Mouse (Mus musculus) liver, embryonic 16.5 days (tissue): ENCODE data around the gene Gtsf2. TPM values are rescaled to one million over a fixed set of nuclear protein-coding genes. Genes with fewer than 3 reads are reported as not detected.
A peak's percentile ranks its signal among the peaks of the same experiment; 100 is the strongest.
"Not testable (repeated sequence)": the region's sequence is repeated elsewhere in the genome, so short reads cannot be mapped to it uniquely, and the experiment has no call there.

Source experiments
- ATAC-seq: fragments of 200-750 bp; cut with Nextera tagmentation; 2 replicates; pipeline ENCODE4 v1.8.0; 2017; ENCODE audit warnings: low read depth, mild to moderate bottlenecking, moderate number of reproducible peaks, moderate library complexity
- H3K27ac ChIP-seq: fragments of 300-500 bp; sonication (generic); 2 replicates; pipeline ENCODE4 v1.5.1; 2014; ENCODE audit warnings: mild to moderate bottlenecking, low read length
- H3K27me3 ChIP-seq: fragments of 300-500 bp; sonication (generic); 2 replicates; pipeline ENCODE4 v1.6.1; 2014; ENCODE audit warnings: low read depth, low read length, mixed read lengths; ENCODE audit not compliant: control insufficient read depth, insufficient read depth
- H3K36me3 ChIP-seq: fragments of 300-500 bp; sonication (generic); 2 replicates; pipeline ENCODE4 v1.6.1; 2014; ENCODE audit warnings: mild to moderate bottlenecking; ENCODE audit not compliant: control insufficient read depth, insufficient read depth
- H3K4me1 ChIP-seq: fragments of 300-500 bp; sonication (generic); 2 replicates; pipeline ENCODE4 v1.6.1; 2014; ENCODE audit warnings: low read depth, low read length, mixed read lengths; ENCODE audit not compliant: control insufficient read depth
- H3K4me2 ChIP-seq: fragments of 300-500 bp; sonication (generic); 2 replicates; pipeline ENCODE4 v1.6.1; 2014; ENCODE audit warnings: low read depth, low read length, mixed read lengths
- H3K4me3 ChIP-seq: fragments of 300-500 bp; sonication (generic); 2 replicates; pipeline ENCODE4 v1.5.1; 2014; ENCODE audit warnings: low read depth, mild to moderate bottlenecking, low read length
- H3K9ac ChIP-seq: fragments of 300-500 bp; sonication (generic); 2 replicates; pipeline ENCODE4 v1.6.1; 2014; ENCODE audit warnings: low read depth, low read length
- H3K9me3 ChIP-seq: fragments of 300-500 bp; sonication (generic); replicated peaks from 2 replicates; pipeline ENCODE4 v1.6.1; 2016; ENCODE audit warnings: low read length; ENCODE audit not compliant: control insufficient read depth
- WGBS: fragments of 180-500 bp; shearing (Covaris S2); extraction: QIAGEN DNeasy Blood & Tissue Kit; methylation state at CpG from one replicate; pipeline ENCODE4 v1.1.7; 2014; ENCODE audit not compliant: insufficient replicate concordance; 5-methylcytosine and 5-hydroxymethylcytosine counted together
- polyA plus RNA-seq: library from polyadenylated mRNA; unstranded; fragments of >200 nt; fragmentation: Nextera tagmentation; extraction: Ambion mirVana; gene quantifications from 2 replicates; pipeline ENCODE4 v1.2.1, GENCODE M21; 2015

Gtsf2 gene
- polyA plus RNA-seq, 1 experiment from 2014 or later = not detected

GRCm38 (mm10) chr15:103473769-103474168 lies 25.5 kb upstream of the Gtsf2 start:
- H3K27me3 ChIP-seq = no peaks in the 10 kb centered on the region
- ATAC-seq = no peak
- H3K4me1 ChIP-seq = no peaks in the 10 kb centered on the region
- H3K9ac ChIP-seq = no peak overlapping the region
- no peak overlapping the region for H3K4me2 ChIP-seq
- H3K4me3 ChIP-seq = no peak overlapping the region
- no peak overlapping the region for H3K27ac ChIP-seq
- no peaks in the 10 kb centered on the region for H3K9me3 ChIP-seq
- no peaks in the 10 kb centered on the region for H3K36me3 ChIP-seq
- 60% methylated on average over 5 of the region's 5 CpGs for WGBS

- Histone ChIP-seq H3K9ac (no peak overlapping the region), H3K4me1 (no peaks in the 10 kb centered on the region), H3K27ac (no peak overlapping the region), H3K36me3 (no peaks in the 10 kb centered on the region), H3K4me3 (no peak overlapping the region), H3K4me2 (no peak overlapping the region), H3K9me3 (no peaks in the 10 kb centered on the region), H3K27me3 (no peaks in the 10 kb centered on the region)
- no peak for ATAC-seq
- 71% methylated on average over 7 of the region's 7 CpGs for WGBS
Measured at GRCm38 (mm10) chr15:103473182-103473581, 24.9 kb upstream of the Gtsf2 start.

GRCm38 (mm10) chr15:103472265-103472664 lies 24.0 kb upstream of the Gtsf2 start:
- Histone ChIP-seq H3K4me1 (no peaks in the 10 kb centered on the region), H3K27me3 (no peaks in the 10 kb centered on the region), H3K36me3 (no peaks in the 10 kb centered on the region), H3K4me2 (no peak overlapping the region), H3K9ac (no peak overlapping the region), H3K9me3 (no peaks in the 10 kb centered on the region), H3K4me3 (no peak overlapping the region), H3K27ac (no peak overlapping the region)
- WGBS = 47% methylated on average over 3 of the region's 3 CpGs
- no peak for ATAC-seq

- Histone ChIP-seq H3K4me3 (no peak overlapping the region), H3K9me3 (no peaks in the 10 kb centered on the region), H3K36me3 (no peaks in the 10 kb centered on the region), H3K4me2 (no peak overlapping the region), H3K27me3 (no peaks in the 10 kb centered on the region), H3K27ac (no peak overlapping the region), H3K9ac (no peak overlapping the region), H3K4me1 (no peaks in the 10 kb centered on the region)
- 66% methylated on average over 7 of the region's 7 CpGs for WGBS
- no peak for ATAC-seq
Measured at GRCm38 (mm10) chr15:103471488-103472194, 23.4 kb upstream of the Gtsf2 start.

GRCm38 (mm10) chr15:103462539-103463261 lies 14.4 kb upstream of the Gtsf2 start:
- Histone ChIP-seq H3K4me3 (no peak overlapping the region), H3K4me1 (no peaks in the 10 kb centered on the region), H3K4me2 (no peak overlapping the region), H3K9ac (no peak overlapping the region), H3K9me3 (no peaks in the 10 kb centered on the region), H3K27ac (no peak overlapping the region), H3K36me3 (no peaks in the 10 kb centered on the region), H3K27me3 (no peaks in the 10 kb centered on the region)
- no peak for ATAC-seq
- 50% methylated on average over 7 of the region's 7 CpGs for WGBS

GRCm38 (mm10) chr15:103454449-103454848 lies 6.2 kb upstream of the Gtsf2 start:
- Histone ChIP-seq H3K4me1 (no peaks in the 10 kb centered on the region), H3K27ac (no peak overlapping the region), H3K9me3 (no peaks in the 10 kb centered on the region), H3K4me2 (peak overlapping the region; percentile 25), H3K4me3 (peak overlapping the region; percentile 27), H3K27me3 (no peaks in the 10 kb centered on the region), H3K9ac (no peak overlapping the region), H3K36me3 (no peaks in the 10 kb centered on the region)
- no peak for ATAC-seq
- WGBS = 28% methylated on average over 6 of the region's 6 CpGs

GRCm38 (mm10) chr15:103453551-103454218 lies 5.4 kb upstream of the Gtsf2 start, which contains the start of gene Nckap1l:
Gene Nckap1l, plus strand, starts transcription at chr15:103453794.
- H3K36me3 ChIP-seq = no peaks in the 10 kb centered on the region
- ATAC-seq = peak; percentile 74
- peak within 1 kb of the TSS; percentile 25 for H3K4me2 ChIP-seq
- peak within 1 kb of the TSS; percentile 27 for H3K4me3 ChIP-seq
- no peaks in the 10 kb centered on the region for H3K27me3 ChIP-seq
- no peaks in the 10 kb centered on the region for H3K9me3 ChIP-seq
- no peaks in the 10 kb centered on the region for H3K4me1 ChIP-seq
- WGBS = 23% methylated on average over 13 of the region's 13 CpGs
- H3K27ac ChIP-seq = no peak within 1 kb of the TSS
- no peak within 1 kb of the TSS for H3K9ac ChIP-seq

- WGBS = 57% methylated on average over 4 of the region's 4 CpGs
- H3K27ac ChIP-seq, ATAC-seq, H3K4me1 ChIP-seq, H3K9ac ChIP-seq, H3K4me3 ChIP-seq, H3K4me2 ChIP-seq, H3K27me3 ChIP-seq, H3K9me3 ChIP-seq, H3K36me3 ChIP-seq: not testable (repeated sequence)
Measured at GRCm38 (mm10) chr15:103445966-103446365, 2.3 kb downstream of the Gtsf2 start.

GRCm38 (mm10) chr15:103430241-103430640 lies 18.0 kb downstream of the Gtsf2 start, which contains the start of gene Gtsf1:
Gene Gtsf1, minus strand, starts transcription at chr15:103430470.
- H3K36me3 ChIP-seq = no peaks in the 10 kb centered on the region
- H3K9me3 ChIP-seq = no peaks in the 10 kb centered on the region
- no peaks in the 10 kb centered on the region for H3K27me3 ChIP-seq
- no peak for ATAC-seq
- 67% methylated on average over 16 of the region's 16 CpGs for WGBS
- H3K4me2 ChIP-seq = no peak within 1 kb of the TSS
- no peak within 1 kb of the TSS for H3K27ac ChIP-seq
- H3K9ac ChIP-seq = no peak within 1 kb of the TSS
- H3K4me1 ChIP-seq = no peaks in the 10 kb centered on the region
- no peak within 1 kb of the TSS for H3K4me3 ChIP-seq
